22 mouse cellular contexts compared by ENCODE assay signal in genomic region chr3:55824864-55825263, GRCm38 (mm10). TPM values are rescaled to one million over a fixed set of nuclear protein-coding genes. Genes with fewer than 3 reads are reported as not detected.
DNase-seq lines count a peak whose midpoint lies in the region; ATAC-seq and TF ChIP-seq lines count a peak whose summit lies in the region.
"Had no signal": no experiment of that assay in that cellular context is flagged by ENCODE, and none has a peak within 500 bp of the region (broad histone marks: within the 10 kb centered on the region; RNA-seq: fewer than 3 reads in every experiment).

No protein-coding gene starts in this region.

- H3K4me2 ChIP-seq in heart, embryonic 11.5 days: no peak overlapping the region
- no peak overlapping the region for H3K4me2 ChIP-seq in kidney, postnatal 0 days (ENCODE audit: low read length)
- H3K4me2 ChIP-seq in neural tube, embryonic 14.5 days (ENCODE audit: low read depth, low read length): no peak overlapping the region
- H3K4me2 ChIP-seq: embryonic facial prominence, embryonic 13.5 days; liver, embryonic 12.5 days had no signal

- 62% methylated on average over 3 of the region's 3 CpGs for WGBS in heart, embryonic 11.5 days (ENCODE audit: insufficient replicate concordance)
- 69% methylated on average over 3 of the region's 3 CpGs for WGBS in kidney, postnatal 0 days
- 36% methylated on average over 3 of the region's 3 CpGs for WGBS in neural tube, embryonic 14.5 days

- H3K9me3 ChIP-seq in heart, embryonic 11.5 days (replicated peaks; ENCODE audit: control insufficient read depth, low read length): no peaks in the 10 kb centered on the region
- H3K9me3 ChIP-seq in kidney, postnatal 0 days (replicated peaks; ENCODE audit: low read length): no peaks in the 10 kb centered on the region
- no peaks in the 10 kb centered on the region for H3K9me3 ChIP-seq in neural tube, embryonic 14.5 days (ENCODE audit: control insufficient read depth, low read length)
- H3K9me3 ChIP-seq: embryonic facial prominence, embryonic 13.5 days; heart, embryonic 10.5 days; liver, embryonic 12.5 days had no signal

- no peaks in the 10 kb centered on the region for H3K36me3 ChIP-seq in heart, embryonic 11.5 days (ENCODE audit: control insufficient read depth, insufficient read depth, low read length)
- no peaks in the 10 kb centered on the region for H3K36me3 ChIP-seq in kidney, postnatal 0 days (ENCODE audit: insufficient read depth, low read length)
- H3K36me3 ChIP-seq in neural tube, embryonic 14.5 days (ENCODE audit: control insufficient read depth, insufficient read depth, low read length): no peaks in the 10 kb centered on the region
- H3K36me3 ChIP-seq: embryonic facial prominence, embryonic 13.5 days; heart, embryonic 10.5 days; liver, embryonic 12.5 days had no signal

- no peak for TF ChIP-seq CTCF in kidney, postnatal 0 days (IDR thresholded peaks at IDR 0.05; ENCODE audit: low read depth)

- H3K27me3 ChIP-seq in heart, embryonic 11.5 days (ENCODE audit: control insufficient read depth, insufficient read depth, low read length): no peaks in the 10 kb centered on the region
- no peaks in the 10 kb centered on the region for H3K27me3 ChIP-seq in kidney, postnatal 0 days (ENCODE audit: insufficient read depth, low read length)
- no peaks in the 10 kb centered on the region for H3K27me3 ChIP-seq in neural tube, embryonic 14.5 days (ENCODE audit: control insufficient read depth, insufficient read depth, low read length)
- H3K27me3 ChIP-seq: embryonic facial prominence, embryonic 13.5 days; liver, embryonic 12.5 days had no signal

- ATAC-seq in heart, embryonic 11.5 days (replicated peaks; ENCODE audit: insufficient number of reproducible peaks, low FRiP score, low TSS enrichment): no peak
- ATAC-seq in kidney, postnatal 0 days (replicated peaks; ENCODE audit: low FRiP score, low read depth): no peak
- ATAC-seq in neural tube, embryonic 14.5 days (ENCODE audit: low read depth): no peak
- ATAC-seq: liver, embryonic 12.5 days; lung, postnatal 0 days had no signal

- peak; percentile 89 for DNase-seq in heart, adult 11 months
- DNase-seq in kidney, postnatal 0 days (ENCODE audit: low spot score): peak; percentile 18
- DNase-seq in kidney, adult 18-20 months: no peak
- no peak for DNase-seq in neural tube, embryonic 10.5 days (ENCODE audit: extremely low spot score, low spot score)
- DNase-seq in layer of hippocampus, postnatal 36 days: no peak
- DNase-seq: adrenal gland, adult 8-10 months; B cell, adult 2 months; cerebellum, adult 11-12 months; cerebellum, postnatal 25 days; gastrocnemius, postnatal 14 days; kidney, adult 9 months; thymus, postnatal 4 days had no signal

- H3K4me3 ChIP-seq in heart, embryonic 11.5 days (ENCODE audit: low read depth, low read length): no peak overlapping the region
- H3K4me3 ChIP-seq in kidney, postnatal 0 days (replicated peaks; ENCODE audit: low read depth, low read length): no peak overlapping the region
- H3K4me3 ChIP-seq in neural tube, embryonic 14.5 days (ENCODE audit: low read depth, low read length): no peak overlapping the region
- H3K4me3 ChIP-seq: embryonic facial prominence, embryonic 13.5 days; heart, embryonic 10.5 days; liver, embryonic 12.5 days had no signal

- H3K9ac ChIP-seq in heart, embryonic 11.5 days (ENCODE audit: low read depth, low read length): no peak overlapping the region
- H3K9ac ChIP-seq in kidney, postnatal 0 days (ENCODE audit: low read depth, low read length): no peak overlapping the region
- no peak overlapping the region for H3K9ac ChIP-seq in neural tube, embryonic 14.5 days (replicated peaks; ENCODE audit: low read depth, low read length)
- H3K9ac ChIP-seq: embryonic facial prominence, embryonic 13.5 days; liver, embryonic 12.5 days had no signal

- H3K4me1 ChIP-seq in heart, embryonic 11.5 days (ENCODE audit: control insufficient read depth, insufficient read depth, low read length): no peaks in the 10 kb centered on the region
- no peaks in the 10 kb centered on the region for H3K4me1 ChIP-seq in kidney, postnatal 0 days (replicated peaks; ENCODE audit: insufficient read depth, low read length)
- no peaks in the 10 kb centered on the region; the same call in 1 of the 2 replicates for H3K4me1 ChIP-seq in neural tube, embryonic 14.5 days (ENCODE audit: control insufficient read depth, insufficient read depth, low read length)
- H3K4me1 ChIP-seq: heart, embryonic 10.5 days had no signal

- no peak overlapping the region for H3K27ac ChIP-seq in heart, embryonic 11.5 days (ENCODE audit: low read depth, low read length)
- no peak overlapping the region for H3K27ac ChIP-seq in kidney, postnatal 0 days
- H3K27ac ChIP-seq in neural tube, embryonic 14.5 days (ENCODE audit: low read depth, low read length): peak overlapping the region; percentile 22; the same call in 1 of the 2 replicates
- H3K27ac ChIP-seq: embryonic facial prominence, embryonic 13.5 days; heart, embryonic 10.5 days; liver, embryonic 12.5 days had no signal

RNA-seq across cellular contexts. Expression of gene Mab21l1, which starts 42.6 kb away (rescaled TPM):
- 0.89 and 0.93 TPM in 2 replicates for polyA plus RNA-seq in heart, embryonic 11.5 days (2014; fragmentation: Nextera tagmentation; extraction: Ambion mirVana)
- 0.20 and 0.23 TPM in 2 replicates for polyA plus RNA-seq in kidney, postnatal 0 days (2015; fragmentation: Nextera tagmentation; extraction: Ambion mirVana)
- polyA plus RNA-seq in neural tube, embryonic 14.5 days (2014; fragmentation: Nextera tagmentation; extraction: Ambion mirVana): 99.9 and 112 TPM in 2 replicates
- total RNA-seq in layer of hippocampus, postnatal 36 days (2021): under 1 TPM; 0.62 to 0.88 TPM
- total RNA-seq: hematopoietic stem cell, adult 5-6 weeks; megakaryocyte progenitor cell, adult 5-6 weeks; monocyte, adult 5-6 weeks; neutrophil, adult 5-6 weeks had no signal
- polyA plus RNA-seq: lung, postnatal 0 days had no signal

Comparison
In these comparisons a context has a peak if more than half of its experiments do, and no peak if none do; other contexts are left out.
1. DNase-seq: peak in heart, adult 11 months (single experiment) and kidney, postnatal 0 days (single experiment); none in kidney, adult 18-20 months (single experiment), neural tube, embryonic 10.5 days (single experiment) and layer of hippocampus, postnatal 36 days (0 of 2).
2. RNA of gene Mab21l1, which starts 42.6 kb away (polyA plus RNA-seq): 99.9 to 112 TPM in neural tube, embryonic 14.5 days; 0.89 to 0.93 TPM in heart, embryonic 11.5 days and 0.20 to 0.23 TPM in kidney, postnatal 0 days; every median in the first group is over 10 times any median in the second.